Comparison of ENCODE assay signal across 8 mouse cellular contexts in genomic region chr13:41358480-41359180, GRCm38 (mm10).
A peak's percentile ranks its signal among the peaks of the same experiment; 100 is the strongest.
DNase-seq lines count a peak whose midpoint lies in the region; ATAC-seq lines count a peak whose summit lies in the region.

No protein-coding gene starts in this region.

- WGBS in hindbrain, embryonic 13.5 days: under 1% methylated on average over 42 of the region's 42 CpGs

- no peaks in the 10 kb centered on the region for H3K9me3 ChIP-seq in hindbrain, embryonic 13.5 days

- peak; percentile 99 for ATAC-seq in hindbrain, embryonic 13.5 days (ENCODE audit: low FRiP score)

- peaks cover 13% of the 10 kb centered on the region for H3K27me3 ChIP-seq in hindbrain, embryonic 13.5 days

- peak overlapping the region; percentile 79 for H3K9ac ChIP-seq in hindbrain, embryonic 13.5 days

- peaks cover 53% of the 10 kb centered on the region for H3K4me1 ChIP-seq in hindbrain, embryonic 13.5 days (replicated peaks)

- DNase-seq in R1 (ENCODE audit: low read depth, low spot score): peak; percentile 95
- peak; percentile 90 to 93 for DNase-seq in cerebellum, postnatal 14 days
- peak; percentile 85 to 92 for DNase-seq in frontal cortex, postnatal 14 days (ENCODE audit: low spot score in 2 of 2)
- DNase-seq in layer of hippocampus, postnatal 25 days (ENCODE audit: extremely low spot score in 1 of 2, low spot score in 1 of 2): peak; percentile 88 to 90
- DNase-seq in lung, postnatal 14 days: peak; percentile 97
- DNase-seq in ovary, postnatal 36 days (ENCODE audit: low spot score): peak; percentile 94
- peak; percentile 93 for DNase-seq in thymus, postnatal 14 days

- H3K36me3 ChIP-seq in hindbrain, embryonic 13.5 days: no peaks in the 10 kb centered on the region

- peak overlapping the region; percentile 58 for H3K4me3 ChIP-seq in hindbrain, embryonic 13.5 days

- H3K27ac ChIP-seq in hindbrain, embryonic 13.5 days: peak overlapping the region; percentile 90

- peak overlapping the region; percentile 79 for H3K4me2 ChIP-seq in hindbrain, embryonic 13.5 days

Comparison
In these comparisons a context has a peak if more than half of its experiments do, and no peak if none do; other contexts are left out.
1. Peak in every context shown above with its lines: DNase-seq, ATAC-seq, H3K4me3 ChIP-seq and H3K27ac ChIP-seq.